Mouse (Mus musculus) stomach, postnatal 0 days (tissue): ENCODE measurements around the gene Pax8.

Experiments used
- CTCF ChIP-seq: IDR thresholded peaks from 2 replicates; pipeline ENCODE4 v1.5.1; 2016; ENCODE audit warnings: antibody characterized with exemption, low read depth, mild to moderate bottlenecking, moderate library complexity
- EP300 ChIP-seq: optimal IDR thresholded peaks from 2 replicates; pipeline ENCODE3; 2016; ENCODE audit warnings: antibody characterized with exemption

DNA sequence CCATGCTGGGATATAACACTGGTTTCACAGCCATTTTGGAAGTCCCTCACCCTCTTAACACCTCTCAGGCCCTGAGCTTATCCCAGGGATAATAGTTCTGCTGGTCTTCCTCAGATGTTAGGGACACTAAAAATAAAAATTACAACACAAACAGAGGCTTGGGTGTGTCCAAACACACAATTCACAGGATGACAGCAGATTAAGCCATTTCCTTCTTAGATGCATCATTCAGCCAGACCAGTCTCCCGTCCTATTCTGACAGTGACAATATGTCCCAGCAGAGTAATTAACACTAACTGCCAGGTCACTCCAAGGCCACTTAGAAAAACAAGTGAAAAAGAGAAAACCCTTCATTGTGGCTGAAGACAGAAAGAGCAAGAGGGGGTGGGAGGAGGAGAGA is 8.2 kb downstream of the Pax8 start:
- TF ChIP-seq CTCF (no peak), EP300 (no peak)
